Mouse (Mus musculus) adrenal gland, adult (tissue): ENCODE results near the gene Slc26a3.

Source experiments
- DNase-seq, 2 experiments: peaks; one replicate each; pipeline ENCODE4 v3.0.0; 2022 to 2023; ENCODE audit warnings: low spot score in 1 of 2; ENCODE audit not compliant: inconsistent age in 2 of 2

Gene Slc26a3

DNA sequence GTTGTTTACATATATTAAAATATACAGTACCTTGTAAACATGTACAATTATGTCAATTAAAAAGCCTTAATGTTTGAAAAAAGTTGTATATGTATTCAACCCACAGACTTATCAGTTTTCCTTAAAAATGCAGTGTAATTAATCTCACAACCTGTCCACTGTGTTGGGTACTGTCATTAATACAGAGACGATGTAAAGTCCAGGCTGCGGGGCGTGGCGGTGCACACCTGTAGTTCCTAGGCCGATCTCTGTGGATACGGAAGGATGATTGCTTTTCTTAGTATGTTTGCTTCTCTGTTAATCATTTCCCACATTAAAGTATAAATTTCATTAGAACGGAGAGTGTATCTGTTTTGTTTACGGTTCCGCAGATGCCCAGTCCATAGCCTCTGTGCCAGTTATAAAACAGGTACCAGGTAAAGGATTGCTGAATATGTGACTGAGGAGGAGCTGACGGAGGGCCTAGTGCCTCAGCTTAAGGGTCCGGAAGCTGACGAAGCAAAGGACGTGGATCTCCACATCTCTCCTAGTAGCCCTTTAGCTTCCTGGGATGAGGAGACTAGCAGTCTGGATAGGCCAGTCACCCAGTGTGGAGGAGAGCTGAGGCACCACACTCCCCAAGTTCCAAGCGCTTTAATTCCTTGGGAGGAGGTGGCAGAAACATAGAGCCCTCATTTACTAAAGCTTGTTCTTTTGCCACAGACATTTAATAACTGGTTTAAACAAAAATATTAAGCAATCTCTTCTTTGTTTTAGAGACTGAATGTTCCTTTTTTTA is 122.2 kb downstream of the Slc26a3 start:
- DNase-seq, result no peak

DNA sequence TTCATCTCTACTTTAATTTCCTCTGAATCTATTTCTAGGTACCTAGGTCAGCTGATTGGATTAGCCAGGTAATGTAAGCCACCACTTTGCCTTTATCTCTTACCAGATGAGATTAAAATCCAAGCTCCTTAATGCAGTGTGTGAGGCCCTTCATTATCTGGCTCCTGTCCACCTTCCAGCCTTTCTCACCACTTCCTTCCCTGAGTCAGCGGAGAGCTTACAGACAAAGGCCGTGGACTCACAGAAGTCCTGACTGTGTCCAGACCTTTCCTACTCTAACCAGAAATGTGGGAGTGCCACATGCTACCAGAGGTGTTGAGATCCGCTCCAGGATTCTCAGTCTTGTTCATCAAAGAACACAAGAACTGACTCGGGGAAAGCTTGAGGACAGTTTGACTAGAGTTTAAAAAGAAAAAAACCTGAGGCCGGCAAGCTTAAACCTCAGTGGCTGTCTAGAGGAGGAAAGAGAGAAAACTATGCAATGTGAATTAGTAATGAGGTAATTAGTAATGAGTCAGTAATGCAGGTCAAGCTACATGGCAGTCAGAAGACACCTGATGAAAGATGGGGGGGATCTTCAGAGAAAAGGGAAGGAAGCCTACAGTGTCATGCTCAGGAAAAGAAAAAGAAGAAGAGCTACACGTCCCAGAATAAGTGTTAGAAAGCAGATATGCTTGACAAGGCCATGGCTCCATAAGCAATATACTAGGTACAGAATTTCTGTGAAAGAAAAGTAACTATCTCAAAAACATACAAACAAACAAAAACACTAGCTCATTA is 123.2 kb downstream of the Slc26a3 start:
- no peak for DNase-seq

DNA sequence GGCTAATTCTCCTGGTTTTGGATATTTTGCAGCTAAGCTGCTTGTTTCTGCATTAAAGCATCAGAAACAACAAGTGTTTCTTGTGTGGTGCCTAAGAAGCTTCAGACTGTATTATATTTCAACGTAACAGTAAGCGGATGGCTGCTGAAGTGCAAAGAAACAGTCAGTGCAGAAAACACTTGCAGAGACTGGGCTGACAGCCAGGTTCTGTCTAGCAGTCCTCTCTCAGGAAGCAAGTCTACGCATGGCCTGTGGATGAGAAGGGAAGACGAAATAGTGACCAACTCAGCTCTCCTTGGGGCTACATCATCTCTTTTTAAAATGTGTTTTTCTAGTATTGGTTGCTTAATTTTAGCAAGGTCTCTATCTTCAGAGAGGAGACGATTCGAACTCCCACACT is 129.4 kb downstream of the Slc26a3 start:
- no peak for DNase-seq

DNA sequence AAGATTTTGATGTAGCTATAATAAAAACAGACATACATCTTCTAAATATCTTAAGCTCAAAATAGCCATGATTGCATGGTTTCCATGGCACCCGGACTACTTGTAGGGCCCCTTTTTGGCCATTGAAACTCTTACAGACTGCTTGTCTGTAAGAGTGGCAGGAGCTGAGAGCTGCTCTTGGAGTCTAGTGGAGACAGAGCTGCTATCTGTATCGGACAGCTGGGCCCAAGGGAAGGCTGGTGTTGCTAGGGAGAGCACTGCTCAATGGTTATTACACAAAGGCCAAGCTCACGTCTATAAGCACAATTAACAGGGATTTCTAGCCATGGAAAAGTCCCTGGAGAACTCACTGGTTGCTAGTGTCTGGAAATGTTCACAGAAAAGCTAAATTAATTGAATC is 130.7 kb downstream of the Slc26a3 start:
- DNase-seq, result no peak
